Mouse (Mus musculus): ENCODE measurements at regions not wholly inside any gene's neighbourhood (a gene's known extent, or its start where the extent isn't known, plus 50 kb on each side); places are given as distances from the start of the nearest gene placed in this dataset.

- DNase-seq (ENCODE audit: low spot score in 2 of 2), result no peak
Measured at GRCm38 (mm10) chr7:113621316-113621715, 107.7 kb downstream of the Far1 start.

GRCm38 (mm10) chr7:113621898-113622510 lies 108.4 kb downstream of the Far1 start:
- DNase-seq (ENCODE audit: low spot score in 2 of 2), result no peak

- no peak for DNase-seq (ENCODE audit: low spot score in 2 of 2)
Measured at GRCm38 (mm10) chr7:113623296-113623695, 109.7 kb downstream of the Far1 start.

GRCm38 (mm10) chr7:113623962-113624361 lies 110.3 kb downstream of the Far1 start:
- no peak for DNase-seq (ENCODE audit: low spot score in 2 of 2)

- DNase-seq (ENCODE audit: low spot score in 2 of 2), result no peak
Measured at GRCm38 (mm10) chr7:113626734-113627133, 113.1 kb downstream of the Far1 start.

- no peak for DNase-seq (ENCODE audit: low spot score in 2 of 2)
Measured at GRCm38 (mm10) chr7:113637011-113637600, 123.5 kb downstream of the Far1 start.

- no peak for DNase-seq (ENCODE audit: low spot score in 2 of 2)
Measured at GRCm38 (mm10) chr7:113638098-113638497, 124.5 kb downstream of the Far1 start.

- no peak for DNase-seq (ENCODE audit: low spot score in 2 of 2)
Measured at GRCm38 (mm10) chr7:113642540-113642939, 123.3 kb upstream of the Spon1 start.

GRCm38 (mm10) chr7:113650631-113651030 lies 115.2 kb upstream of the Spon1 start:
- no peak for DNase-seq (ENCODE audit: low spot score in 2 of 2)

- no peak for DNase-seq (ENCODE audit: low spot score in 2 of 2)
Measured at GRCm38 (mm10) chr7:113651696-113652095, 114.1 kb upstream of the Spon1 start.

GRCm38 (mm10) chr7:113653130-113653529 lies 112.7 kb upstream of the Spon1 start:
- peak in 1 of 2 experiments; percentile 2 for DNase-seq (ENCODE audit: low spot score in 2 of 2)

GRCm38 (mm10) chr7:113655336-113655735 lies 110.5 kb upstream of the Spon1 start:
- DNase-seq (ENCODE audit: low spot score in 2 of 2), result no peak

- no peak for DNase-seq (ENCODE audit: low spot score in 2 of 2)
Measured at GRCm38 (mm10) chr7:113672779-113673595, 92.8 kb upstream of the Spon1 start.

- DNase-seq (ENCODE audit: low spot score in 2 of 2), result no peak
Measured at GRCm38 (mm10) chr7:113673596-113673956, 92.2 kb upstream of the Spon1 start.

GRCm38 (mm10) chr7:113682271-113682670 lies 83.5 kb upstream of the Spon1 start:
- no peak for DNase-seq (ENCODE audit: low spot score in 2 of 2)

GRCm38 (mm10) chr7:113685349-113685748 lies 80.4 kb upstream of the Spon1 start:
- no peak for DNase-seq (ENCODE audit: low spot score in 2 of 2)

GRCm38 (mm10) chr7:113686527-113686926 lies 79.3 kb upstream of the Spon1 start:
- DNase-seq (ENCODE audit: low spot score in 2 of 2), result no peak

- no peak for DNase-seq (ENCODE audit: low spot score in 2 of 2)
Measured at GRCm38 (mm10) chr7:113687566-113687965, 78.2 kb upstream of the Spon1 start.

GRCm38 (mm10) chr7:113688231-113688669 lies 77.5 kb upstream of the Spon1 start:
- DNase-seq (ENCODE audit: low spot score in 2 of 2), result no peak

- peak in 1 of 2 experiments; percentile 2 for DNase-seq (ENCODE audit: low spot score in 2 of 2)
Measured at GRCm38 (mm10) chr7:113688717-113689116, 77.1 kb upstream of the Spon1 start.

- no peak for DNase-seq (ENCODE audit: low spot score in 2 of 2)
Measured at GRCm38 (mm10) chr7:113689131-113689530, 76.7 kb upstream of the Spon1 start.

- no peak for DNase-seq (ENCODE audit: low spot score in 2 of 2)
Measured at GRCm38 (mm10) chr7:113691756-113692155, 74.0 kb upstream of the Spon1 start.

GRCm38 (mm10) chr7:113693526-113693925 lies 72.3 kb upstream of the Spon1 start:
- DNase-seq (ENCODE audit: low spot score in 2 of 2), result no peak

All from spleen, postnatal 36 days (tissue).